Mouse (Mus musculus) kidney, postnatal 14 days (tissue): ENCODE results near the gene Tspoap1.

Experiments
- DNase-seq: peaks from one replicate; pipeline ENCODE4 v3.0.0; 2022; ENCODE audit warnings: mixed read lengths

Tspoap1 gene

GRCm38 (mm10) chr11:87760301-87761081, at the start of gene Tspoap1:
Gene Tspoap1 (plus strand): TSS chr11:87760541.
- DNase-seq = no peak

GRCm38 (mm10) chr11:87712188-87712587, 48.2 kb upstream of the Tspoap1 start:
- no peak for DNase-seq

GRCm38 (mm10) chr11:87715999-87716398, 44.3 kb upstream of the Tspoap1 start:
- DNase-seq = no peak

GRCm38 (mm10) chr11:87719526-87719925, 40.8 kb upstream of the Tspoap1 start:
- no peak for DNase-seq

- no peak for DNase-seq
Observed at GRCm38 (mm10) chr11:87720324-87720723, 40.0 kb upstream of the Tspoap1 start.

- DNase-seq = no peak
Observed at GRCm38 (mm10) chr11:87720839-87721238, 39.5 kb upstream of the Tspoap1 start.

- no peak for DNase-seq
Observed at GRCm38 (mm10) chr11:87722168-87722567, 38.2 kb upstream of the Tspoap1 start.

GRCm38 (mm10) chr11:87722891-87723290, 37.5 kb upstream of the Tspoap1 start:
- no peak for DNase-seq

GRCm38 (mm10) chr11:87725515-87725914, 34.8 kb upstream of the Tspoap1 start:
- no peak for DNase-seq

GRCm38 (mm10) chr11:87725964-87726562, 34.3 kb upstream of the Tspoap1 start:
- DNase-seq = no peak

GRCm38 (mm10) chr11:87727021-87727420, 33.3 kb upstream of the Tspoap1 start:
- no peak for DNase-seq

- DNase-seq = no peak
Observed at GRCm38 (mm10) chr11:87727471-87727870, 32.9 kb upstream of the Tspoap1 start.

- no peak for DNase-seq
Observed at GRCm38 (mm10) chr11:87728850-87729592, 31.3 kb upstream of the Tspoap1 start.

- no peak for DNase-seq
Observed at GRCm38 (mm10) chr11:87729593-87730185, 30.7 kb upstream of the Tspoap1 start.

- no peak for DNase-seq
Observed at GRCm38 (mm10) chr11:87730652-87731310, 29.6 kb upstream of the Tspoap1 start.

- DNase-seq = no peak
Observed at GRCm38 (mm10) chr11:87734346-87734745, 26.0 kb upstream of the Tspoap1 start.

- no peak for DNase-seq
Observed at GRCm38 (mm10) chr11:87735691-87736090, 24.6 kb upstream of the Tspoap1 start.

- DNase-seq = peak; percentile 70
Observed at GRCm38 (mm10) chr11:87736647-87737134, 23.6 kb upstream of the Tspoap1 start.

- peak; percentile 98 for DNase-seq
Observed at GRCm38 (mm10) chr11:87737175-87737740, 23.1 kb upstream of the Tspoap1 start, which contains the start of gene Supt4a. Gene Supt4a (plus strand): TSS chr11:87737552.

GRCm38 (mm10) chr11:87743691-87744090, 16.6 kb upstream of the Tspoap1 start:
- DNase-seq = no peak

- DNase-seq = no peak
Observed at GRCm38 (mm10) chr11:87744964-87745363, 15.4 kb upstream of the Tspoap1 start.
